Mouse (Mus musculus) MEL (cell line): ENCODE measurements around the gene Ddb2. TPM values are rescaled to one million over a fixed set of nuclear protein-coding genes. Genes with fewer than 3 reads are reported as not detected.
A peak's percentile ranks its signal among the peaks of the same experiment; 100 is the strongest.

Experiments used
- DNase-seq: peaks from one replicate; pipeline ENCODE4 v3.0.0; 2011; ENCODE audit warnings: low read depth, low spot score
- H3K27ac ChIP-seq: 2 replicates; pipeline ENCODE4 v1.5.1; 2012; ENCODE audit warnings: low read depth, mild to moderate bottlenecking, control low read depth, low read length, moderate library complexity; ENCODE audit not compliant: control insufficient read depth
- H3K27me3 ChIP-seq, 2 experiments: fragments of 150-350 bp in 1 of 2; sonication (generic) in 1 of 2; 2 replicates each; pipeline ENCODE4 v1.6.1; 2012; ENCODE audit warnings: low read length in 2 of 2, mild to moderate bottlenecking in 2 of 2, improper control_type of control experiment in 1 of 2, moderate library complexity in 1 of 2; ENCODE audit not compliant: insufficient read depth in 2 of 2, control insufficient read depth in 1 of 2
- H3K36me3 ChIP-seq, 2 experiments: 2 replicates each; pipeline ENCODE4 v1.6.1; 2012 to 2014; ENCODE audit warnings: low read length in 2 of 2, improper control_type of control experiment in 1 of 2, inconsistent platforms in 1 of 2, mild to moderate bottlenecking in 1 of 2; ENCODE audit not compliant: insufficient read depth in 2 of 2, control insufficient read depth in 1 of 2
- H3K4me1 ChIP-seq, 2 experiments: fragments of 150-350 bp in 1 of 2; sonication (generic) in 1 of 2; 2 replicates each; pipeline ENCODE4 v1.6.1; 2012; ENCODE audit warnings: low read length in 2 of 2, improper control_type of control experiment in 1 of 2, mild to moderate bottlenecking in 1 of 2; ENCODE audit not compliant: insufficient read depth in 2 of 2, control insufficient read depth in 1 of 2
- H3K4me3 ChIP-seq, 2 experiments: fragments of 150-350 bp in 1 of 2; sonication (generic) in 1 of 2; 2 replicates each; pipeline ENCODE4 v1.5.1; 2012; ENCODE audit warnings: low read depth in 2 of 2, low read length in 2 of 2, mild to moderate bottlenecking in 2 of 2, moderate library complexity in 2 of 2, control low read depth in 1 of 2, improper control_type of control experiment in 1 of 2; ENCODE audit not compliant: control insufficient read depth in 1 of 2, insufficient read depth in 1 of 2
- H3K79me2 ChIP-seq: 2 replicates; pipeline ENCODE4 v1.6.1; 2012; ENCODE audit warnings: mild to moderate bottlenecking, low read length, moderate library complexity; ENCODE audit not compliant: control insufficient read depth, poor library complexity, insufficient read depth
- H3K9ac ChIP-seq: 2 replicates; pipeline ENCODE4 v1.6.1; 2012; ENCODE audit warnings: low read depth, mild to moderate bottlenecking, control low read depth, low read length, moderate library complexity; ENCODE audit not compliant: control insufficient read depth, poor library complexity, severe bottlenecking
- H3K9me3 ChIP-seq: fragments of 150-350 bp; sonication (generic); replicated peaks from 2 replicates; pipeline ENCODE4 v1.6.1; 2012; ENCODE audit warnings: mild to moderate bottlenecking, low read length, improper control_type of control experiment, moderate library complexity; ENCODE audit not compliant: insufficient read depth
- CHD1 ChIP-seq: IDR thresholded peaks from 2 replicates; pipeline ENCODE4 v1.6.1; 2012; ENCODE audit warnings: low read depth, mild to moderate bottlenecking, inconsistent platforms, low read length, improper control_type of control experiment
- ELF1 ChIP-seq: IDR thresholded peaks from 2 replicates; pipeline ENCODE4 v1.6.1; 2014; ENCODE audit warnings: low read depth, mild to moderate bottlenecking, inconsistent platforms, low read length, improper control_type of control experiment, moderate library complexity
- EP300 ChIP-seq, 2 experiments: IDR thresholded peaks; 2 replicates each; pipeline ENCODE4 v1.6.1; 2011; ENCODE audit warnings: improper control_type of control experiment in 2 of 2, low read length in 2 of 2, low read depth in 1 of 2, mild to moderate bottlenecking in 1 of 2
- ETS1 ChIP-seq: IDR thresholded peaks from 2 replicates; pipeline ENCODE4 v1.6.1; 2012; ENCODE audit warnings: low read depth, mild to moderate bottlenecking, inconsistent platforms, low read length, improper control_type of control experiment, moderate library complexity
- GATA1 ChIP-seq: IDR thresholded peaks from 2 replicates; pipeline ENCODE4 v1.6.1; 2011; ENCODE audit warnings: low read depth, low read length, improper control_type of control experiment
- KAT2A ChIP-seq: conservative IDR thresholded peaks from 2 replicates; pipeline ENCODE4 v1.6.1; 2012; ENCODE audit warnings: low read depth, low read length, improper control_type of control experiment, inconsistent platforms
- MAX ChIP-seq: IDR thresholded peaks from 2 replicates; pipeline ENCODE4 v1.6.1; 2011; ENCODE audit warnings: low read length, improper control_type of control experiment
- MYB ChIP-seq: IDR thresholded peaks from 2 replicates; pipeline ENCODE4 v1.6.1; 2011; ENCODE audit warnings: mild to moderate bottlenecking, low read depth, low read length, improper control_type of control experiment
- POLR2AphosphoS2 ChIP-seq: IDR thresholded peaks from 2 replicates; pipeline ENCODE4 v1.6.1; 2011; ENCODE audit warnings: low read length, improper control_type of control experiment
- POLR2AphosphoS5 ChIP-seq: IDR thresholded peaks from 2 replicates; pipeline ENCODE4 v1.6.1; 2012; ENCODE audit warnings: low read depth, borderline replicate concordance, mild to moderate bottlenecking, inconsistent platforms, low read length, moderate library complexity, mixed read lengths
- RAD21 ChIP-seq: IDR thresholded peaks from 2 replicates; pipeline ENCODE4 v1.6.1; 2011; ENCODE audit warnings: mild to moderate bottlenecking, low read depth, low read length, improper control_type of control experiment
- RCOR1 ChIP-seq: IDR thresholded peaks from 2 replicates; pipeline ENCODE4 v1.6.1; 2012; ENCODE audit warnings: low read depth, mild to moderate bottlenecking, inconsistent platforms, low read length, improper control_type of control experiment
- SIN3A ChIP-seq: IDR thresholded peaks from 2 replicates; pipeline ENCODE4 v1.6.1; 2012; ENCODE audit warnings: low read length, improper control_type of control experiment, inconsistent platforms
- SMC3 ChIP-seq: IDR thresholded peaks from 2 replicates; pipeline ENCODE4 v1.6.1; 2011; ENCODE audit warnings: low read depth, low read length, improper control_type of control experiment
- UBTF ChIP-seq: IDR thresholded peaks from 2 replicates; pipeline ENCODE4 v1.6.1; 2012; ENCODE audit warnings: low read depth, mild to moderate bottlenecking, inconsistent platforms, low read length, improper control_type of control experiment, moderate library complexity, borderline replicate concordance; ENCODE audit not compliant: insufficient read depth
- ZC3H11A ChIP-seq: IDR thresholded peaks from 2 replicates; pipeline ENCODE4 v1.6.1; 2012; ENCODE audit warnings: low read depth, mild to moderate bottlenecking, inconsistent platforms, low read length, improper control_type of control experiment
- ZKSCAN1 ChIP-seq: IDR thresholded peaks from 2 replicates; pipeline ENCODE4 v1.6.1; 2012; ENCODE audit warnings: low read depth, mild to moderate bottlenecking, inconsistent platforms, low read length, improper control_type of control experiment, moderate library complexity
- ZMIZ1 ChIP-seq: IDR thresholded peaks from 2 replicates; pipeline ENCODE4 v1.6.1; 2012; ENCODE audit warnings: low read depth, mild to moderate bottlenecking, inconsistent platforms, low read length, improper control_type of control experiment, moderate library complexity
- ZNF384 ChIP-seq: IDR thresholded peaks from 2 replicates; pipeline ENCODE4 v1.6.1; 2012; ENCODE audit warnings: low read depth, mild to moderate bottlenecking, inconsistent platforms, low read length, improper control_type of control experiment
- polyA plus RNA-seq, 2 experiments: library from polyadenylated mRNA; stranded (reverse) in 1 of 2; unstranded in 1 of 2; fragments of >175 nt in 1 of 2; fragments of >200 nt in 1 of 2; gene quantifications; 2 replicates each; pipeline versions ENCODE4 v1.2.1 to v1.2.4; 2012; ENCODE audit warnings: low replicate concordance in 2 of 2, low read depth in 1 of 2; ENCODE audit not compliant: insufficient read length in 2 of 2, insufficient read depth in 1 of 2, missing spikeins in 1 of 2
- total RNA-seq: library from RNA; depleted of rRNA; stranded (reverse); fragments of 300-350 nt; gene quantifications from 2 replicates; pipeline ENCODE4 v1.2.3, GENCODE M21; 2012

Ddb2 gene
- total and polyA plus RNA-seq, 3 experiments = 8.4 to 12.6 TPM; not detected in 1

DNA sequence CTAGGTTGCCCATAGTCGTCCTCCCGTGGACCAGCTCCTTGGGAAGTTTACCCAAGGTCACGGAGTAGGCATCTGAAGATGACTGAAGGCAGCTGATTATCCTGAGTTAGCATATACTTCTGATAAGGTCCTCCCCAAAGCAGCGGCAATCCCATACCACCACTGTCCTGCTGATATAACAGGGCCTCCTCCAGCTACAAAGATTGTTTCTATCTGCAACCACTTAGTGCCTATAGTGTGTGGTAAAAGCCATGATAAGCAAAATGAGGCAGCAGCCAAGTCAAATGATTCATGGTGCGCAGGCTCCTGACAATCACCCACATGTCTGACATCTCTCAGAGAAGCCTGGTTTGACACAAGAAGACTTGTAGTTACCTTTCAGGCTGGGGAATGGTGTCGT lies 71.8 kb downstream of the Ddb2 start (continued):
- no peak for TF ChIP-seq ZNF384
- TF ChIP-seq MYB = no peak
- TF ChIP-seq SIN3A = peak; percentile 88
- no peak for TF ChIP-seq UBTF
- TF ChIP-seq POLR2AphosphoS5 = no peak

GRCm38 (mm10) chr2:91163532-91163931 lies 73.2 kb downstream of the Ddb2 start:
- no peaks in the 10 kb centered on the region for H3K9me3 ChIP-seq
- H3K36me3 ChIP-seq = peaks cover 3 to 47% of the 10 kb centered on the region in 2 experiments; a peak in 3 of 4 replicates
- no peak overlapping the region for H3K9ac ChIP-seq
- no peaks in the 10 kb centered on the region for H3K79me2 ChIP-seq
- peaks cover 15 to 38% of the 10 kb centered on the region in 2 experiments for H3K4me1 ChIP-seq
- no peak for DNase-seq
- H3K4me3 ChIP-seq = no peak overlapping the region
- H3K27ac ChIP-seq = 0 out of 2 replicates have a peak overlapping the region, but pooled peaks have one; percentile 16
- no peak for TF ChIP-seq ZMIZ1
- no peak for TF ChIP-seq ELF1
- TF ChIP-seq CHD1 = no peak
- no peak for TF ChIP-seq EP300 (IDR thresholded peaks at IDR 0.05; ENCODE audit: low read depth in 1 of 2, low read length in 2 of 2)
- no peak for TF ChIP-seq RCOR1
- TF ChIP-seq ZKSCAN1 = no peak
- TF ChIP-seq ZNF384 = no peak
- no peak for TF ChIP-seq KAT2A
- TF ChIP-seq UBTF = no peak
- no peak for TF ChIP-seq MAX
- TF ChIP-seq ZC3H11A = no peak
- TF ChIP-seq SMC3 = no peak
- TF ChIP-seq, all 39 proteins: peak for 0
- no peaks in the 10 kb centered on the region for H3K27me3 ChIP-seq

DNA sequence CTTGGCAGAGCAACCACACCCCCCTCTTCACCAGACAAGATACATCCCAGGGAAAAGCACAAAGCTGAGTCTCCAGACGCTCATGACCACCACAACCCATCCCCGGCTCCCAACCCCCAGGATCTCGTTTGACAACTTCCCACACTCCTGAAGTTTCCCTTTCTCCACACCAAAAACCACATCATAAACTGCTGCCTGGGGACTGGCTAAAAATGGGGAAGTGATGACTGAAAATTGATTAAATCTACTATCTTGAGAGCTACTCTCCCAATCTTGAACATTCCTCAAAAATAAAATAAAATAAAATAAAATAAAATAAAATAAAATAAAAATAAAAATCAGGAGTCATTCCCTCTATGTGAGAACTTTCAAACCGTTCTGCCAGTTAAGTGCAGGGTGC lies 73.8 kb downstream of the Ddb2 start:
- Histone ChIP-seq H3K27me3 (no peaks in the 10 kb centered on the region), H3K9me3 (no peaks in the 10 kb centered on the region)
- no peak for DNase-seq
- TF ChIP-seq RCOR1 (peak; percentile 56; the same call in 1 of the 2 replicates), POLR2AphosphoS2 (no peak), GATA1 (peak; percentile 63), POLR2AphosphoS5 (no peak), EP300 (IDR thresholded peaks at IDR 0.05; ENCODE audit: low read depth in 1 of 2, low read length in 2 of 2) (peak; percentile 20 to 51; a peak in 3 of 4 replicates), ZC3H11A (no peak), RAD21 (no peak), ZNF384 (no peak), MYB (no peak), MAX (no peak), ETS1 (0 out of 2 replicates have a peak, but pooled peaks have one; percentile 36)
- TF ChIP-seq, all 39 proteins: peak for 4
- no peaks in the 10 kb centered on the region for H3K79me2 ChIP-seq
- no peak overlapping the region for H3K4me3 ChIP-seq
- H3K36me3 ChIP-seq = peaks cover 5 to 44% of the 10 kb centered on the region in 2 experiments
- no peak overlapping the region for H3K9ac ChIP-seq
- H3K4me1 ChIP-seq = peaks cover 15 to 37% of the 10 kb centered on the region in 2 experiments
- H3K27ac ChIP-seq = no peak overlapping the region
